Comparison of ENCODE assay signal across 13 mouse cellular contexts in genomic region chr16:81623276-81623675, GRCm38 (mm10).
A peak's percentile ranks its signal among the peaks of the same experiment; 100 is the strongest.
DNase-seq lines count a peak whose midpoint lies in the region; ATAC-seq and TF ChIP-seq lines count a peak whose summit lies in the region.
"Had no signal": no experiment of that assay in that cellular context is flagged by ENCODE, and none has a peak within 500 bp of the region (broad histone marks: within the 10 kb centered on the region; RNA-seq: fewer than 3 reads in every experiment).

No protein-coding gene starts in this region.

- TF ChIP-seq RAD21 in MEL (IDR thresholded peaks at IDR 0.05; ENCODE audit: low read depth, low read length) = no peak

- H3K36me3 ChIP-seq in MEL (ENCODE audit: control insufficient read depth in 1 of 2, insufficient read depth in 2 of 2, low read length in 2 of 2) = no peaks in the 10 kb centered on the region
- H3K36me3 ChIP-seq in intestine, postnatal 0 days (ENCODE audit: control insufficient read depth, insufficient read depth) = no peaks in the 10 kb centered on the region
- H3K36me3 ChIP-seq: hindbrain, embryonic 12.5 days; lung, embryonic 15.5 days had no signal

- no peaks in the 10 kb centered on the region for H3K27me3 ChIP-seq in MEL (ENCODE audit: control insufficient read depth in 1 of 2, insufficient read depth in 2 of 2, low read length in 2 of 2)
- H3K27me3 ChIP-seq in intestine, postnatal 0 days (replicated peaks; ENCODE audit: control insufficient read depth, insufficient read depth, low read length) = no peaks in the 10 kb centered on the region
- H3K27me3 ChIP-seq: hindbrain, embryonic 12.5 days; lung, embryonic 15.5 days had no signal

- TF ChIP-seq POLR2A in MEL (IDR thresholded peaks at IDR 0.05; ENCODE audit: control insufficient read depth in 1 of 2, insufficient read depth in 1 of 2, low read depth in 1 of 2, low read length in 2 of 2, poor library complexity in 1 of 2) = no peak

- no peak overlapping the region for H3K4me3 ChIP-seq in MEL (ENCODE audit: control insufficient read depth in 1 of 2, insufficient read depth in 1 of 2, low read depth in 2 of 2, low read length in 2 of 2)
- no peak overlapping the region for H3K4me3 ChIP-seq in intestine, postnatal 0 days (ENCODE audit: low read depth, low read length)
- H3K4me3 ChIP-seq: erythroblast, embryonic 14.5 days; hindbrain, embryonic 12.5 days; lung, embryonic 15.5 days had no signal

- H3K4me1 ChIP-seq in MEL (ENCODE audit: control insufficient read depth in 1 of 2, insufficient read depth in 2 of 2, low read length in 2 of 2) = no peaks in the 10 kb centered on the region
- H3K4me1 ChIP-seq in intestine, postnatal 0 days (replicated peaks; ENCODE audit: control insufficient read depth, insufficient read depth, low read length) = no peaks in the 10 kb centered on the region
- H3K4me1 ChIP-seq: hindbrain, embryonic 12.5 days; lung, embryonic 15.5 days had no signal

- TF ChIP-seq CTCF in MEL (IDR thresholded peaks at IDR 0.05 in 2 of 3, conservative IDR thresholded peaks at IDR 0.05 in 1 of 3; ENCODE audit: control insufficient read depth in 1 of 3, insufficient read depth in 1 of 3, low read depth in 2 of 3, low read length in 3 of 3, poor library complexity in 1 of 3, severe bottlenecking in 1 of 3) = no peak
- no peak for TF ChIP-seq CTCF in intestine, postnatal 0 days (IDR thresholded peaks at IDR 0.05; ENCODE audit: low read depth)

- no peaks in the 10 kb centered on the region for H3K9me3 ChIP-seq in MEL (replicated peaks; ENCODE audit: insufficient read depth, low read length)
- no peaks in the 10 kb centered on the region for H3K9me3 ChIP-seq in intestine, postnatal 0 days (ENCODE audit: control insufficient read depth)
- H3K9me3 ChIP-seq: hindbrain, embryonic 12.5 days; lung, embryonic 15.5 days had no signal

- H3K27ac ChIP-seq in MEL (ENCODE audit: control insufficient read depth, low read depth, low read length) = no peak overlapping the region
- H3K27ac ChIP-seq in intestine, postnatal 0 days (ENCODE audit: low read depth, low read length) = no peak overlapping the region
- H3K27ac ChIP-seq: hindbrain, embryonic 12.5 days; lung, embryonic 15.5 days had no signal

- no peak for TF ChIP-seq EP300 in MEL (IDR thresholded peaks at IDR 0.05; ENCODE audit: low read depth in 1 of 2, low read length in 2 of 2)

- no peaks in the 10 kb centered on the region for H3K79me2 ChIP-seq in MEL (ENCODE audit: control insufficient read depth, insufficient read depth, low read length, poor library complexity)

- no peak overlapping the region for H3K4me2 ChIP-seq in intestine, postnatal 0 days (replicated peaks; ENCODE audit: low read depth)
- H3K4me2 ChIP-seq: hindbrain, embryonic 12.5 days; lung, embryonic 15.5 days had no signal

- ATAC-seq in megakaryocyte progenitor cell, adult 5-6 weeks (replicated peaks; ENCODE audit: poor library complexity) = peak; percentile 52; the same call in 1 of the 2 replicates
- no peak for ATAC-seq in intestine, postnatal 0 days

- 46% methylated on average over 6 of the region's 6 CpGs for WGBS in intestine, postnatal 0 days

- no peak overlapping the region for H3K9ac ChIP-seq in MEL (ENCODE audit: control insufficient read depth, low read depth, low read length, poor library complexity, severe bottlenecking)
- H3K9ac ChIP-seq in intestine, postnatal 0 days (ENCODE audit: low read depth, low read length) = no peak overlapping the region
- H3K9ac ChIP-seq: hindbrain, embryonic 12.5 days; lung, embryonic 15.5 days had no signal

- peak; percentile 25 for DNase-seq in kidney, postnatal 10 days
- no peak for DNase-seq in kidney, postnatal 25 days
- peak; percentile 46 for DNase-seq in MEL (ENCODE audit: low read depth, low spot score)
- DNase-seq in embryo, embryonic 10.5 days (ENCODE audit: low spot score) = peak; percentile 76
- no peak for DNase-seq in cerebellum, postnatal 10 days
- no peak for DNase-seq in yolk sac, embryonic 10.5 days (ENCODE audit: low spot score)
- DNase-seq: cerebellum, adult 8-10 months; thymus, postnatal 36 days had no signal

TF ChIP-seq in MEL, 35 proteins besides CTCF, POLR2A, EP300 and RAD21:
- TF ChIP-seq USF2 (IDR thresholded peaks at IDR 0.05; ENCODE audit: borderline replicate concordance in 1 of 2, insufficient read depth in 1 of 2, low read depth in 1 of 2, low read length in 2 of 2) (no peak), RCOR1 (IDR thresholded peaks at IDR 0.05; ENCODE audit: low read depth, low read length) (no peak), ZMIZ1 (IDR thresholded peaks at IDR 0.05; ENCODE audit: low read depth, low read length) (no peak)

Comparison
In these comparisons a context has a peak if more than half of its experiments do, and no peak if none do; other contexts are left out.
1. DNase-seq: peak in kidney, postnatal 10 days (single experiment), MEL (single experiment) and embryo, embryonic 10.5 days (single experiment); none in kidney, postnatal 25 days (0 of 2), cerebellum, postnatal 10 days (0 of 2) and yolk sac, embryonic 10.5 days (single experiment).